Comparison of ENCODE assay signal across 8 mouse cellular contexts in genomic region chr14:76149531-76150179, GRCm38 (mm10). TPM values are rescaled to one million over a fixed set of nuclear protein-coding genes. Genes with fewer than 3 reads are reported as not detected.
DNase-seq lines count a peak whose midpoint lies in the region; ATAC-seq and TF ChIP-seq lines count a peak whose summit lies in the region.

No protein-coding gene starts in this region.

- peak overlapping the region; percentile 12; the same call in 1 of the 2 replicates for H3K4me2 ChIP-seq in hindbrain, embryonic 15.5 days

- peaks cover 6% of the 10 kb centered on the region for H3K4me1 ChIP-seq in hindbrain, embryonic 15.5 days (replicated peaks)
- H3K4me1 ChIP-seq in liver, adult 2 months (ENCODE audit: control insufficient read depth, insufficient read depth, low read length): peaks cover 10% of the 10 kb centered on the region
- H3K4me1 ChIP-seq in thymus, adult 2 months (replicated peaks; ENCODE audit: control insufficient read depth, insufficient read depth, low read length): peaks cover 8% of the 10 kb centered on the region

- no peak overlapping the region for H3K9ac ChIP-seq in hindbrain, embryonic 15.5 days
- no peak overlapping the region for H3K9ac ChIP-seq in liver, adult 2 months (ENCODE audit: low read depth, low read length)

- no peak overlapping the region for H3K4me3 ChIP-seq in hindbrain, embryonic 15.5 days
- H3K4me3 ChIP-seq in liver, adult 2 months (ENCODE audit: insufficient read depth, low read depth, low read length): peak overlapping the region; percentile 8; the same call in 1 of the 2 replicates
- H3K4me3 ChIP-seq in thymus, adult 2 months (ENCODE audit: control insufficient read depth, insufficient read depth, low read length): no peak overlapping the region

- H3K36me3 ChIP-seq in hindbrain, embryonic 15.5 days: no peaks in the 10 kb centered on the region
- H3K36me3 ChIP-seq in liver, adult 2 months (ENCODE audit: control insufficient read depth, insufficient read depth, low read length): no peaks in the 10 kb centered on the region
- no peaks in the 10 kb centered on the region for H3K36me3 ChIP-seq in thymus, adult 2 months (ENCODE audit: control insufficient read depth, insufficient read depth, low read length)

- DNase-seq in right cerebral cortex, postnatal 4 days: peak; percentile 44
- DNase-seq in right cerebral cortex, adult 2 months (ENCODE audit: low spot score in 2 of 2): no peak
- DNase-seq in cerebellum, adult 8-10 months: peak; percentile 37
- peak; percentile 82 to 84 for DNase-seq in gastrocnemius, adult 8-10 months (ENCODE audit: low spot score in 2 of 2)
- peak; percentile 86 for DNase-seq in liver, adult 2 months (ENCODE audit: extremely low read depth, low read depth, low spot score)
- DNase-seq in ovary, postnatal 14 days (ENCODE audit: low spot score): peak; percentile 73
- no peak for DNase-seq in thymus, adult 2 months

- TF ChIP-seq POLR2A in liver, adult 2 months (IDR thresholded peaks at IDR 0.05; ENCODE audit: extremely low read depth, insufficient read depth, low read length): no peak
- TF ChIP-seq POLR2A in thymus, adult 2 months (IDR thresholded peaks at IDR 0.05; ENCODE audit: control insufficient read depth, extremely low read depth, insufficient read depth, low read length, poor library complexity): no peak

- ATAC-seq in hindbrain, embryonic 15.5 days (ENCODE audit: low FRiP score, low read depth): no peak

- H3K9me3 ChIP-seq in hindbrain, embryonic 15.5 days: no peaks in the 10 kb centered on the region

- H3K27ac ChIP-seq in hindbrain, embryonic 15.5 days (replicated peaks): no peak overlapping the region
- H3K27ac ChIP-seq in liver, adult 2 months (replicated peaks; ENCODE audit: insufficient read depth, low read depth, low read length): peak overlapping the region; percentile 66
- H3K27ac ChIP-seq in thymus, adult 2 months (ENCODE audit: control insufficient read depth, insufficient read depth, low read length): no peak overlapping the region

- no peak for TF ChIP-seq CTCF in liver, adult 2 months (IDR thresholded peaks at IDR 0.05; ENCODE audit: low read depth, low read length)
- no peak for TF ChIP-seq CTCF in thymus, adult 2 months (IDR thresholded peaks at IDR 0.05; ENCODE audit: borderline replicate concordance, control insufficient read depth, extremely low read depth, insufficient read depth, low read length, poor library complexity)

- WGBS in hindbrain, embryonic 15.5 days: 48% methylated on average over 13 of the region's 13 CpGs
- WGBS in liver, adult 2 months: 6% methylated on average over 13 of the region's 13 CpGs
- WGBS in thymus, adult 2 months: 68% methylated on average over 13 of the region's 13 CpGs

- H3K27me3 ChIP-seq in hindbrain, embryonic 15.5 days: no peaks in the 10 kb centered on the region
- H3K27me3 ChIP-seq in liver, adult 2 months (ENCODE audit: control insufficient read depth, insufficient read depth, low read length): no peaks in the 10 kb centered on the region
- no peaks in the 10 kb centered on the region for H3K27me3 ChIP-seq in thymus, adult 2 months (ENCODE audit: control insufficient read depth, insufficient read depth, low read length)

- no peaks in the 10 kb centered on the region for H3K79me2 ChIP-seq in liver, adult 2 months (ENCODE audit: control insufficient read depth, insufficient read depth, low read length)

RNA-seq across cellular contexts. Expression of gene Nufip1, which starts 39.0 kb away (rescaled TPM):
- total RNA-seq in gastrocnemius, adult 8-10 months (2022): 1 to 10 TPM; 3.3 to 4.2 (median 3.7) TPM
- 12.1 and 13.3 TPM in 2 replicates for polyA plus RNA-seq in hindbrain, embryonic 15.5 days (2015; fragmentation: Nextera tagmentation; extraction: Ambion mirVana)
- total RNA-seq in liver, adult 2 months (2014; rRNA removed): 2.2 and 2.7 TPM in 2 replicates
- polyA plus RNA-seq in liver, adult 2 months (2012; rRNA removed): 1.9 and 2.0 TPM in 2 replicates
- polyA plus RNA-seq in thymus, adult 2 months (2012; rRNA removed): 5.5 and 7.2 TPM in 2 replicates

RNA-seq across cellular contexts. Expression of gene Gpalpp1, which starts 39.1 kb away (rescaled TPM):
- 1 to 10 TPM; 5.6 to 6.9 (median 6.3) TPM for total RNA-seq in gastrocnemius, adult 8-10 months (2022)
- 11.5 and 12.2 TPM in 2 replicates for polyA plus RNA-seq in hindbrain, embryonic 15.5 days (2015; fragmentation: Nextera tagmentation; extraction: Ambion mirVana)
- 7.0 and 8.6 TPM in 2 replicates for total RNA-seq in liver, adult 2 months (2014; rRNA removed)
- 2.0 and 2.1 TPM in 2 replicates for polyA plus RNA-seq in liver, adult 2 months (2012; rRNA removed)
- 5.7 and 6.0 TPM in 2 replicates for polyA plus RNA-seq in thymus, adult 2 months (2012; rRNA removed)

Comparison
In these comparisons a context has a peak if more than half of its experiments do, and no peak if none do; other contexts are left out.
1. DNase-seq: peak in right cerebral cortex, postnatal 4 days (single experiment), cerebellum, adult 8-10 months (single experiment), gastrocnemius, adult 8-10 months (2 of 2), liver, adult 2 months (single experiment) and ovary, postnatal 14 days (single experiment); none in right cerebral cortex, adult 2 months (0 of 2) and thymus, adult 2 months (single experiment).